Mouse (Mus musculus) stomach, embryonic 14.5 days (tissue): Measurements from ENCODE around the gene Scarb2. TPM values are rescaled to one million over a fixed set of nuclear protein-coding genes. Genes with fewer than 3 reads are reported as not detected.

ENCODE experiments used
- ATAC-seq: fragments of 200-750 bp; cut with Nextera tagmentation; 2 replicates; pipeline ENCODE4 v1.8.0; 2017; ENCODE audit warnings: low read depth, moderate TSS enrichment; ENCODE audit not compliant: insufficient number of reproducible peaks, insufficient read depth, low FRiP score
- H3K27ac ChIP-seq: fragments of 300-500 bp; sonication (generic); 2 replicates; pipeline ENCODE4 v1.5.1; 2014; ENCODE audit warnings: mild to moderate bottlenecking, low read length, moderate library complexity, mixed read lengths
- H3K27me3 ChIP-seq: fragments of 300-500 bp; sonication (generic); 2 replicates; pipeline ENCODE4 v1.6.1; 2014; ENCODE audit warnings: low read length, control low read depth, mixed read lengths; ENCODE audit not compliant: control insufficient read depth, insufficient read depth
- H3K36me3 ChIP-seq: fragments of 300-500 bp; sonication (generic); 2 replicates; pipeline ENCODE4 v1.6.1; 2014; ENCODE audit warnings: mild to moderate bottlenecking, control low read depth, low read length, moderate library complexity, mixed read lengths; ENCODE audit not compliant: control insufficient read depth, insufficient read depth
- H3K4me1 ChIP-seq: fragments of 300-500 bp; sonication (generic); 2 replicates; pipeline ENCODE4 v1.6.1; 2014; ENCODE audit warnings: low read length, control low read depth, mixed read lengths; ENCODE audit not compliant: control insufficient read depth, insufficient read depth
- H3K4me2 ChIP-seq: fragments of 300-500 bp; sonication (generic); replicated peaks from 2 replicates; pipeline ENCODE4 v1.6.1; 2014; ENCODE audit warnings: low read depth, low read length, control low read depth
- H3K4me3 ChIP-seq: fragments of 300-500 bp; sonication (generic); 2 replicates; pipeline ENCODE4 v1.5.1; 2014; ENCODE audit warnings: low read depth, low read length, control low read depth
- H3K9ac ChIP-seq: fragments of 300-500 bp; sonication (generic); replicated peaks from 2 replicates; pipeline ENCODE4 v1.6.1; 2014; ENCODE audit warnings: low read depth, mild to moderate bottlenecking, control low read depth, low read length, moderate library complexity, mixed read lengths
- H3K9me3 ChIP-seq: fragments of 300-500 bp; sonication (generic); 2 replicates; pipeline ENCODE4 v1.6.1; 2016; ENCODE audit warnings: low read depth, low read length, control low read depth; ENCODE audit not compliant: control insufficient read depth
- WGBS: fragments of 180-500 bp; shearing (Covaris S2); extraction: QIAGEN DNeasy Blood & Tissue Kit; methylation state at CpG from one replicate; pipeline ENCODE4 v1.1.7; 2014; 5-methylcytosine and 5-hydroxymethylcytosine counted together
- polyA plus RNA-seq: library from polyadenylated mRNA; unstranded; fragments of >200 nt; fragmentation: Nextera tagmentation; extraction: Ambion mirVana; gene quantifications from 2 replicates; pipeline ENCODE4 v1.2.1, GENCODE M21; 2014

Gene Scarb2
- polyA plus RNA-seq, 1 experiment from 2014 or later: 13.0 TPM

DNA sequence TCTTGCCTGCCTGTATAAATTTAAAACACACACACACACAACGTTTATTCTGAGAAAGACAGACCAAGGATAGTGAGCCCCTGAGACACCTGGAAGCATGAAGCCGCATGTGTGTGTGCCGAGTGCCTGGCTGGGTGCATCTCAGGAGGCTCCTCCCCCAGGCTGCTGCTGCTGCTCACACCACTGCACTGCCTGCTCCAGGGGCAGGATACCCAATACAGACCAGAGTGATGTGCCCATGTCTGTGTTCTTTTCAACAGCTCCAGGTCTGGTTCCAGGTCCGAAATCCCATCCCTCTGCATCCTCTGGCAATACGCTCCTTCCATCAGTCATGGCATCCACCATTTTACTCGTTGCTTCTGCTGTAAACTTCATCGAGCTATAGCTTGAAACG lies 92.7 kb downstream of the Scarb2 start:
- H3K4me1 ChIP-seq: no peaks in the 10 kb centered on the region
- H3K4me3 ChIP-seq: no peak overlapping the region
- H3K27me3 ChIP-seq: no peaks in the 10 kb centered on the region
- no peaks in the 10 kb centered on the region for H3K9me3 ChIP-seq
- WGBS: 83% methylated on average over 8 of the region's 8 CpGs
- no peak overlapping the region for H3K27ac ChIP-seq
- no peak for ATAC-seq
- no peak overlapping the region for H3K9ac ChIP-seq
- peaks cover 31% of the 10 kb centered on the region for H3K36me3 ChIP-seq
- no peak overlapping the region for H3K4me2 ChIP-seq

- peaks cover 28% of the 10 kb centered on the region for H3K36me3 ChIP-seq
- no peak overlapping the region for H3K9ac ChIP-seq
- no peaks in the 10 kb centered on the region for H3K4me1 ChIP-seq
- no peaks in the 10 kb centered on the region for H3K27me3 ChIP-seq
- 85% methylated on average over 11 of the region's 11 CpGs for WGBS
- H3K9me3 ChIP-seq: no peaks in the 10 kb centered on the region
- no peak for ATAC-seq
- no peak overlapping the region for H3K4me3 ChIP-seq
- H3K4me2 ChIP-seq: no peak overlapping the region
- no peak overlapping the region for H3K27ac ChIP-seq
These were observed 93.2 kb downstream of the Scarb2 start for GRCm38 (mm10) chr5:92413271-92413981.

DNA sequence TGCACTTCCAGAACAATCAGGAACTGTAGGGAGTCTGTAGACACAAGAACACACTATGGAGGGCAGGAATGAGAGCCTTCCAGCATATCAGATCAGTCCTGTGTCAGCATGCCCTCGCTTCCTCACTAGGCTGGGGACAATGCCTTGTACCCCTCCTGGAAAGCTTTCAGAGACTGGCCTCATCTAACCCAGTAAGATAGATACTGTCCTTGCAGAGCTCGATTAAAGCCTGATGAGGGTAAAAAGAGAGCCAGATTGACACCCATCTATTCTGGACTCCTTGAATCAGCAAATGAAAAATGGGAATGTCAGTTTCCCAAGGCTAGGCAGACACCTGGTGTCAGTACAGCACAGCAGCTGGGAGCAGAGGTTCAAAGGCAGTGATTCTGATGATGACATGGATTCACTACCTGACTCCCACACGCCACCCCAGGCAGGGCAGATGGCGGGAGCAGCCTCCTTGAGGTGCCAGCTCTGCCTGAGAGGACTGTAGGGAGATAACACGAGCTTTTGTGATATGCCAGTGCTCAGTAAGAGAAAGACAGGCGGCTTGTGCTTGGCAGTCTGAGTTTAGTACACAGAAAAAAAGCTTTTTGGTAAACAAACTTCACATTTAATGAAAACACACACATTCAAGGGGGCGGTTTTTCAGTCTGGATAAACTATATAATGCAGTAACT lies 95.0 kb downstream of the Scarb2 start:
- 60% methylated on average over 7 of the region's 7 CpGs for WGBS
- Histone ChIP-seq H3K36me3 (peaks cover 12% of the 10 kb centered on the region), H3K27ac (no peak overlapping the region), H3K4me3 (no peak overlapping the region), H3K9me3 (no peaks in the 10 kb centered on the region), H3K4me2 (no peak overlapping the region), H3K4me1 (no peaks in the 10 kb centered on the region), H3K9ac (no peak overlapping the region), H3K27me3 (no peaks in the 10 kb centered on the region)
- ATAC-seq: no peak

DNA sequence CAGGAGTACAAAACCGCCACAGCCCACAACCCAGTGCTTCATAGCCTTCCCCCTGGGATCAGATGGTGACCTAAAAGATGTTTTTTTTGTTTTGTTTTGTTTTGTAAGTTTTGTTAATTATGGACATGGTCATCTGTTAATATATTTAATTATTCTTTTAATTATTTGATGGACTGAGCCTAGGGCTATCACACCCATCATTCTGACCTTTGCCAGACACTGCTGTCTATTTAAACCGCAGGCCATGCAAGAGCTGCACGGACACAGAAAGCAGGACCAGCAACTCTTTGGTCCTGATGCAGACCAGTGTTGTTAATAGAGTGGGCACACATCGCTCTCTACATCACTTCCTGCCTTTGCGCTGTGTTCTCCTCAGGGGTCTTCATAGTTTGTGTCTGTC lies 96.1 kb downstream of the Scarb2 start:
- Histone ChIP-seq H3K9me3 (no peaks in the 10 kb centered on the region), H3K4me1 (no peaks in the 10 kb centered on the region), H3K9ac (no peak overlapping the region), H3K36me3 (peaks cover 7% of the 10 kb centered on the region; the same call in 1 of the 2 replicates), H3K4me2 (no peak overlapping the region), H3K27ac (no peak overlapping the region), H3K27me3 (no peaks in the 10 kb centered on the region), H3K4me3 (no peak overlapping the region)
- no peak for ATAC-seq
- 88% methylated on average over 5 of the region's 5 CpGs for WGBS

GRCm38 (mm10) chr5:92409361-92410155 lies 97.1 kb downstream of the Scarb2 start:
- H3K4me3 ChIP-seq: no peak overlapping the region
- no peak overlapping the region for H3K4me2 ChIP-seq
- H3K36me3 ChIP-seq: peaks cover 3% of the 10 kb centered on the region; the same call in 1 of the 2 replicates
- no peak overlapping the region for H3K27ac ChIP-seq
- no peaks in the 10 kb centered on the region for H3K4me1 ChIP-seq
- ATAC-seq: no peak
- H3K27me3 ChIP-seq: no peaks in the 10 kb centered on the region
- WGBS: 71% methylated on average over 9 of the region's 9 CpGs
- H3K9me3 ChIP-seq: no peaks in the 10 kb centered on the region
- H3K9ac ChIP-seq: no peak overlapping the region

DNA sequence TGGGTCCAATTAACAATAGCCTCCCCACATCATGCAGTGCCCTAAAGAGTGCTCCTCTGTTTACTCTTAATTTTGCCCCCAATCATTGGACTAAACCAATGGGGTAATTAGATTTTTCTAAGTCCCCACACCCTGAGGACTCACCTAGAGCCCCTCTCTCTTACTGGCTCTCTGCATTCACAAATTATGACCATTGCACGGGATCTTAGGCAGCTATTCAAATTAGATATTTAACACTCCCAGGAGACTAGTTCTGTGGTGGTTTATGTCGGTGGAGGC lies 102.3 kb downstream of the Scarb2 start:
- no peaks in the 10 kb centered on the region for H3K4me1 ChIP-seq
- no peak overlapping the region for H3K4me2 ChIP-seq
- no peaks in the 10 kb centered on the region for H3K27me3 ChIP-seq
- H3K9me3 ChIP-seq: no peaks in the 10 kb centered on the region
- no peak overlapping the region for H3K4me3 ChIP-seq
- no peaks in the 10 kb centered on the region for H3K36me3 ChIP-seq
- H3K27ac ChIP-seq: no peak overlapping the region
- WGBS: 72% methylated on average over 2 of the region's 2 CpGs
- no peak for ATAC-seq
- H3K9ac ChIP-seq: no peak overlapping the region

GRCm38 (mm10) chr5:92403562-92404399 lies 102.9 kb downstream of the Scarb2 start:
- 61% methylated on average over 10 of the region's 10 CpGs for WGBS
- H3K36me3 ChIP-seq: no peaks in the 10 kb centered on the region
- no peak overlapping the region for H3K4me2 ChIP-seq
- H3K9me3 ChIP-seq: no peaks in the 10 kb centered on the region
- no peaks in the 10 kb centered on the region for H3K27me3 ChIP-seq
- no peak for ATAC-seq
- H3K9ac ChIP-seq: no peak overlapping the region
- H3K4me1 ChIP-seq: no peaks in the 10 kb centered on the region
- H3K27ac ChIP-seq: no peak overlapping the region
- no peak overlapping the region for H3K4me3 ChIP-seq

- Histone ChIP-seq H3K4me3 (no peak overlapping the region), H3K27me3 (no peaks in the 10 kb centered on the region), H3K9me3 (no peaks in the 10 kb centered on the region), H3K27ac (no peak overlapping the region), H3K36me3 (no peaks in the 10 kb centered on the region), H3K4me1 (no peaks in the 10 kb centered on the region), H3K4me2 (no peak overlapping the region), H3K9ac (no peak overlapping the region)
- 69% methylated on average over 9 of the region's 9 CpGs for WGBS
- ATAC-seq: no peak
These were observed 103.8 kb downstream of the Scarb2 start for GRCm38 (mm10) chr5:92402816-92403215.
